Mouse (Mus musculus) megakaryocyte-erythroid progenitor cell, adult 5 weeks (primary cell): ENCODE data around the gene Olfr920. TPM values are rescaled to one million over a fixed set of nuclear protein-coding genes. Genes with fewer than 3 reads are reported as not detected.

Experiments used
- polyA plus RNA-seq: library from polyadenylated mRNA; stranded (reverse); fragments of >175 nt; gene quantifications from 2 replicates; pipeline ENCODE4 v1.2.3, GENCODE M21; 2012

Olfr920 gene
- 0.03 TPM in 1 of 2 replicates, not detected in the other for polyA plus RNA-seq

GRCm38 (mm10) chr9:38751999-38752398 is at the start of gene Olfr920:
Gene Olfr920, plus strand, starts transcription at chr9:38752299.

DNA sequence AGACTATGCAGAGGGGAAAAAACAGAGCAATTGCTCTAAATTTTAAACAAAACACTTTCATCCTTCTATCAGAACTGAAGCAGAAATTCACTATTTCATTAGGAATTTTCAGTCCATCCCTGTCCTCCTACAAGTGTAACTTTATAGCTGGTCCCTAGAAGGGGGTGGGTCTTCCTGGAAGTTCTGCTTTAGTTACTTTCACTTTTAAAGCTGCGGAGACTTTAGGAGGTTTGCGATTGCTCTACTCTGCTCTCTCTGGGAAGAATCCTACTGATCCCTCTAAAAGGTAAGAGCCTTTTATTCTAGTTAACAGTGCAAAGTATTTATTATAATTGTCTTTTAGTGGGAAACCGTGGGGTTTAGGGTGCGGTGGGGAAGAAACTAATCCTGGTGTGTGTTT is 34.0 kb upstream of the Olfr920 start, which contains the start of gene Vwa5a:
Vwa5a (plus strand) TSS at position 167 of the 400 bp plus-strand sequence.

DNA sequence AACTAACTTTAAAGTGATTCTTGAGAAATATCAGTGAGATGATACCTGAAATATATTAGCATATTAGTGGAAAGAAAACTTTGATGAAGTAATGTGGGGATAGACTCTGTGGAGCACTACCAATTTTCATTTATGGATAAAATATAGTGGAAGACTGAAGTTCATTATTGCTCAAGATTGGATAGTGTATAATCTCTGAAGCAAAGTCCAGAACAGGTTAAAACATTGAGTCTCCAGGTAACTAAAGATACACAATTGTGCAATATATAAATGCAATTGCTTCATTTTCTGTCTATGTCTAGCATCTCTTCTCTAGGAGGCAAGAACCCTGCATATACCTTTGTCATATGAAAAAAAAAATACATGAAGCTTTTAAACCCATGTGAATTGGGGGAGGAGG is 20.7 kb downstream of the Olfr920 start, which contains the start of gene Olfr921:
Olfr921 (plus strand) TSS at position 301 of the 400 bp plus-strand sequence.

Other genes starting within 250 kb of the Olfr920 start
- gene Olfr911-ps1, start 230.7 kb upstream of the Olfr920 start, polyA plus RNA-seq: not detected in 2 replicates
- gene Olfr910, start 214.4 kb upstream of the Olfr920 start, polyA plus RNA-seq: not detected in 2 replicates
- gene Olfr912, start 172.1 kb upstream of the Olfr920 start, polyA plus RNA-seq: not detected in 2 replicates
- gene Olfr913, start 159.5 kb upstream of the Olfr920 start, polyA plus RNA-seq: not detected in 2 replicates
- gene Olfr914, start 147.2 kb upstream of the Olfr920 start, polyA plus RNA-seq: not detected in 2 replicates
- not detected in 2 replicates for gene Olfr916, start 92.4 kb upstream of the Olfr920 start, polyA plus RNA-seq
- gene Olfr917, start 86.5 kb upstream of the Olfr920 start, polyA plus RNA-seq: not detected in 2 replicates
- not detected in 2 replicates for gene Olfr918, start 77.7 kb upstream of the Olfr920 start, polyA plus RNA-seq
- gene Olfr919, start 48.6 kb upstream of the Olfr920 start, polyA plus RNA-seq: not detected in 2 replicates
- 0.67 and 1.2 TPM in 2 replicates for gene Vwa5a, start 34.0 kb upstream of the Olfr920 start, polyA plus RNA-seq
- not detected in 2 replicates for gene Olfr921, start 20.8 kb downstream of the Olfr920 start, polyA plus RNA-seq
- gene Olfr922, start 62.3 kb downstream of the Olfr920 start, polyA plus RNA-seq: not detected in 2 replicates
- gene Olfr923, start 74.2 kb downstream of the Olfr920 start, polyA plus RNA-seq: not detected in 2 replicates
- gene Olfr924, start 92.2 kb downstream of the Olfr920 start, polyA plus RNA-seq: not detected in 2 replicates
- not detected in 2 replicates for gene Olfr26, start 102.8 kb downstream of the Olfr920 start, polyA plus RNA-seq
- 0.11 TPM in 1 of 2 replicates, not detected in the other for gene Olfr926, start 124.8 kb downstream of the Olfr920 start, polyA plus RNA-seq
- not detected in 2 replicates for gene Olfr930, start 177.5 kb downstream of the Olfr920 start, polyA plus RNA-seq
- gene Olfr933, start 220.0 kb downstream of the Olfr920 start, polyA plus RNA-seq: not detected in 2 replicates
- gene Olfr934, start 236.0 kb downstream of the Olfr920 start, polyA plus RNA-seq: not detected in 2 replicates
- gene Olfr935, start 247.4 kb downstream of the Olfr920 start, polyA plus RNA-seq: not detected in 2 replicates